Mouse (Mus musculus): ENCODE measurements at regions not wholly inside any gene's neighbourhood (a gene's known extent, or its start where the extent isn't known, plus 50 kb on each side); places are given as distances from the start of the nearest gene placed in this dataset.
A peak's percentile ranks its signal among the peaks of the same experiment; 100 is the strongest.

DNA sequence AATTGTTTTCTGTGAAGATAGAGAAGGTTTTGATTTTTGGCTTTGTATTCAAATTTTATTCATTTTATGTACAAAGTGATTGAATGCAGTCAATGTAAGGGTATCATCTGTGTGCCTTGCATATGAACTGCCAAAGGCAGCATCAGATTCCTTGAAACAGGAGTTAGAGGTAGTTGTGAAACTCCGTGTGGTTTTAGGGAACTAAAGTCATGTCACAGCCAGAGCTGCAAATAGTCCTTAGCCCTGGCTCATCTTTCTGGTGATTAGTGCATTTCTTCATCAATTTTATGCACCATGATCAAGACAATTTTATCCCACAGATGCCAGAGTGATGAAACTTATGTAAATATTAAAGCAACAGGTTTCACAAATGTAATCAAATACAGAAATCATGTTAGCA lies 534.4 kb downstream of the Flrt2 start:
- no peak for DNase-seq

DNA sequence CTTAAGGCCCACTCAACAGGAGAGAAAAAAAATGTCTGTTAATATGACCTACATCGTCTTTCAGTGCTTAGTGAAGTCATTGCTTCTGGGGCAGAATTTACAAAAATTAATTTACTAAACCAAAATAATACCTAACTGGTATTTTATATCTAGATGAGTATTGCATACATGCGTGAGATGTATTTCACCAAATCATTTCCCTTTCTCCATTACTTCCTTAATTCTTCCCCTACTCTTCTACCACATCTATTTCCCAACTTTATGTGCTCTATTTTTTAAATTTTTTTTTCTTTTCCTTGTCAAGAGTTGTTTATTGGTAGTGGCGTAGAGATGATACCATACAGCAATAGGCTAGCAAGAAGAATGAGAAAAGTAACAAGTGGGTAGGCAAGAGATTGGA lies 536.7 kb downstream of the Flrt2 start:
- DNase-seq: no peak

GRCm38 (mm10) chr12:96235510-96235909 lies 543.5 kb downstream of the Flrt2 start:
- DNase-seq: no peak

DNA sequence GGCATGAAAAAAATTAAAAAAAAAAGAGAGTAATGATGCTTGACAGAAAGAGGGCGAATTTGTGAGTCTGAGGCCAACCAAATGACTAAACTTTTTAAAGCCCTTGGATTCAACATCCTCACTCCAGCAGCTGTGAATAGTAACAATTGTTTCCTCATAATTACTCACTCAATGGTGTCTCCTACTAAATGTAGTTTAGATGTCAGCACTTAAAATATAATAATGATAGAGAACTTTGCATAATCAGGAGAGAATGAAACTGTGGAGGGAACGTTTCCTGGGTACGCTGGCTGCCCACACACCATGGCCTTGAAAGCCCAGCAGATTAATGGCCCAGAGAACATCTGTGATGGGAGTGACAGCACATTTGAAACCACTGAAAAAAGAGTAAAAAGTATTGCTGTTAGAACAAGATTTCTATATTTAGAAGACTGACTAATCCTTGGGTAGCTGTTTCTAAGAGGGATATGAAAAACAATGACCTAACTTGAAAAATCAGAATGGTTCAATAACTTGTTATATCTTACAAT lies 544.0 kb downstream of the Flrt2 start:
- no peak for DNase-seq

GRCm38 (mm10) chr12:96239642-96240041 lies 547.6 kb downstream of the Flrt2 start:
- no peak for DNase-seq

DNA sequence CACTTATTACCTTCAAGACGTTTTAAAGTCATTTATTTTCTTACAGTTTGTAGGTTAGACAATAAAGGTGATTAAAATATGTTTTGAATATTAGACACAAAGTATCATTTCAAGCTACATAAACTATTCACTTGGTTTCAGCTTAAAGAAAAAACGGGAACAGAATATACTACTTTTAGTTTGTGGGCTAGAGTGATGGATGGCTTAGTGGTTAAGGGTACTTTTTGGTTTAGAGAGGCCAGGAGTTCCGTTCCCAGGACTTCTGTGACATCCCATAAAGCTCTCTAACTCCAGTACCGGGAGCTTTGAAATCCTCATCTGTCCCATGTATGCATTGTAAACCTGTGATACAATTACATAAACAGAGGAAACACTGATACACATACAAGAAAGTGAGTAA lies 570.0 kb downstream of the Flrt2 start:
- DNase-seq: no peak

DNA sequence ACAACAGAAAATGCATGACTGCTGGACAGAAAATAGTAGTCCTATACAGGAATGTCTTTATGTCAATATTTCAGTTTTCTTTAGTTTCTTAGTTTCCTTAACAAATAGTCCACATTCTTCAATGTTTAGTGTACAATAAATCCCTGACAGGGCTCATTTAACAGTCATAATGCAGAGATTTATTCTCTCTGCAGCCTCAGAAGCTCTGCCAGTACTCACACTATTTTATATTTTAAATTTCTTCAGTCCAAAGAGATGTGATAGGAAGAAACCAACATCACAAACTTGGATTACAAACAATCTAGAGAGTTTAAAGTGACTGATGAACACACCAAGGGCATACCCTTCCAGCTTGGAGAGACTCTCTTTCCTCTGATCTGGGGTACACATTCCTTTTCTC lies 583.9 kb downstream of the Flrt2 start:
- no peak for DNase-seq

- DNase-seq: peak; percentile 11
Measured at GRCm38 (mm10) chr12:96311137-96311536, 619.1 kb downstream of the Flrt2 start.

DNA sequence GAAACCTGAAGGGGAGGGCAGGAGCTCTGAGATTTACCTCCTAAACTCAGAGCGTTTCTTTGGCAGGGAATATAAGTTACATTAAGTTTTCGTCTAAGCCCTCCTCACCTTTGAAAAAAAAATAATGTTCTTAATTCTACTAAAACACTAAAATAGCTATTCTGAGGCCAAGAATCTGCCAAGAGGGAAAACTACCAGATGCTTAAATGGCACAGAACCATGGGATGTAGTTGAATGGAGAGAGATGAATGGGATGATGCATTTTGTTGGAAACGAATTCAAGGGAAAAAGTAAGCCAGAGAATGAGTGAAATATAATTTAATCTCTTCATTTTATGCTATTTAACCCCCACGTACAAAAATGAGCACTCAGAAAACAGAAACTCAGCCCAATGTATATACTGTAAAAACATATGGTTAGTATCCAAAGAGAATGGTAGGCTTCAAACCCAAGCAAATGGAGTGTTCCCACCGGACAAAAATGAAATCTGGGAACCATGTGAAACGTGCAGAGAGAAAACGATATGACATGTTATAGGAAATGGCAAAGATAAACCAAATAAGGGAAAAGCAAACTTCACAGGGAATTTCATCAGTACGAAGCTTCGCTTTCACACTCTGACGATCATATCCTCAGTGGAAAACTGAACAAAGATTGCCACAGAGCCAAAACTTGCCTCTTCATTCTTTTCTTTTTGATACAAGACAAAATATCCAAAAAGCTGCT lies 631.2 kb downstream of the Flrt2 start:
- no peak for DNase-seq

DNA sequence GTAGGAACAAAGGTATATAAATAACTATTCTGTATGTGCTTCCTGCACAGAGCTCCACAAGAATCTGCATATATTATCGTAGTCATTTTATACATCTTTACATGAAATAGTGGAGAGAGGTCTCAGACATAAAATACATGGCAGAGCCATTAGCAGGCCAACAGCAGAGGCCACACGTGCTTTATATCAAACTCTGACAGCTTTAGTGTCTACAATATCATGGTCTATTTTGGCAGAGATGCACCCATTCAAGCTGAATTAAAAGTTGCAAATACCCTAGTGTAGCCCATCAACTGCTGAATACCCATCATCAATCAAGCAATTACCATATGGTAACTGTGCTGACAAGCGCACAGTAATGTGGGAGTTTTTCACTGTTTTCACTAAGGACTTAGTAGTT lies 659.1 kb downstream of the Flrt2 start:
- DNase-seq: no peak

DNA sequence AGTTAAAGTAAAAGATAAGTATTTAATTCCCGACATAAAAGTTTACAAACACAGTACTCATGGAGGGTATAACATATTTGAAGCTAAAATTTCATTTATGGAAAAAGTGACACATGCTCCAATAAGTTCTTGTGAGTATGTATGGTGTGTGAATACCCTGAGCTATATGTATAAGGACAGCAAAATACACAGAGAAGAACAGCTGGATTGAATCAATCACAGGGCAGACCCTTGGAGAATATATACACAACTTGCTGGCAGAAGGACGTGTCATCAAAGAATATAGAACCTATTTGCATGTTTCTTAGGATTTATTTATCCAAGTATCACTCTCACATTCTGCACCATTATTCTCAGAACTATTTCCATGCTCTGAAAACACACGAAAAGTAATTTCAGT lies 686.9 kb downstream of the Flrt2 start:
- DNase-seq: no peak

GRCm38 (mm10) chr12:96419104-96419503 lies 727.1 kb downstream of the Flrt2 start:
- no peak for DNase-seq

DNA sequence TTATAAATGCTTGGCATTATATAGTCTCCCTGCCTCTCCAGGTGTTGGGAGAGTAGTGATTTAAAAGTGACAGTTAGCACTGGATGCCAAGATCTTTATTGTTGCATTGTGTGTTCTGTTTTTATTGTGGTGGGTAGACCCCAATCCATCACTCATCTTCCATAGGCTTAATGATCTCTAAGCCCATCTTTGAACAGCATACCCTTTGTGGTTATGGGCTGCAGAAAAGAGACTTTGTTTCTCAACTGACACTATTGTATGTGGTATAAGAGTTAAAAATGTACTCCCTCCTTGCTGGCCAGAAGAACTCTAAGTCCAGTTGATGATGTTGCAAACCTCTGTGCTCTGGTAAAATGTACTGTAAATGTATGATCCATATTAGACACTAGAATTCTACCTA lies 727.5 kb downstream of the Flrt2 start:
- no peak for DNase-seq

- DNase-seq: no peak
Measured at GRCm38 (mm10) chr12:96427589-96427988, 735.6 kb downstream of the Flrt2 start.

GRCm38 (mm10) chr12:96442546-96442945 lies 750.5 kb downstream of the Flrt2 start:
- DNase-seq: no peak

GRCm38 (mm10) chr12:96453374-96453773 lies 761.3 kb downstream of the Flrt2 start:
- DNase-seq: no peak

DNA sequence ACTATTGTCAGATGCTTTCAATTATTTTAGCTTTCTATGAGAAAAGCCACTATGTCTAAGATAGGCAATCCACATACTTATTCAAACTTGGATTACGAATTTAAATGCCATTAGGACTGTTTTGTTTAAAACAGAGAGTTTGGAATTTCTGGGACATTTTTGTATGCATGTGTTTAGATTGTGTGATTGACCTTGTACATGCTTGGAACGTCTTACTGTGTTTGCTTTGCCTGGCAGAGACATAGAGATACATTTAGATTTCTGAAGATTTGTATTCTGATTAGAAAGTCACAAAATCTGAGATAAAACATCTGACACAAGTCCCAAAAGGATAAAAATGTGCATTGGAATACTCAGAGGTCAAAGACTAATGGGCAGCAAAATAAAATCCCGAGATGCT lies 784.3 kb downstream of the Flrt2 start:
- no peak for DNase-seq

- DNase-seq: no peak
Measured at GRCm38 (mm10) chr12:96488448-96488960, 796.5 kb downstream of the Flrt2 start.

DNA sequence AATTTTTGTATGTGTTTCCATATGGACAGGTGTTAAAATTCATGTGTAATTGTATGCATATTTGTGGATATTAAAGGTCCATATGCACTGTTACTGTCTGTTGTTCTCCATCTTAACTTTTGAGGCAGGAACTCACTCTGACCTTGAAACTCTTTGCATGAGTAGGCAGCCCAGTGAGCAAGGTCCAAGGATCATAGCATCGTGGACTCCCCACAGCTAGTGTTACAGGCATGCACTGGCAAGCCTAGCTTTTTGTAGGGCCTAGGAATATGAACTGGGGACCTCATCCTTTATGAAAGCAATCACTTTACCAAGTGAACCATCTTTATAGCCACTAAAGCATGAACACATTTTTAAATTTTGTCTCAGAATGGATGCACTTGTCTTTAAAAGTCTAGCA lies 817.6 kb downstream of the Flrt2 start:
- no peak for DNase-seq

DNA sequence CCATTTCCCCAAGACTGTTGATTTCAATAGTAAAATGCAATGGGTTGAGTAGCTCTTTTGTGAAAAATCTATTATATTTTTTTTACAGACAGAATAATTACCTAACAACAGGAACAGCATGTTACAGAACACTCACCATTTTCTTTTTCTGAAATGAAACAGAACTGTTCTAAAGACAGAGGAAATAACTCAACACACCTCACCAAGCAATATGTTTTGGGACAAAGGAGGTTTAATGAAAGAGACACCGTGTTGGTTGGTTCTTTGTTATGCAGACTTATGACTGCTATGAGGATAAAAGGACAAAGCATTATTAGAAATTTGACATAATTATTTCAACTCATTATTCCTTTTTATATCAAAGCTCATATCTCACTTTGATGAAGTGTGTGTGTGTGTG lies 866.8 kb downstream of the Flrt2 start:
- no peak for DNase-seq

GRCm38 (mm10) chr12:96594845-96595244 lies 902.8 kb downstream of the Flrt2 start:
- DNase-seq: no peak

GRCm38 (mm10) chr12:96615134-96615533 lies 923.1 kb downstream of the Flrt2 start:
- no peak for DNase-seq

DNA sequence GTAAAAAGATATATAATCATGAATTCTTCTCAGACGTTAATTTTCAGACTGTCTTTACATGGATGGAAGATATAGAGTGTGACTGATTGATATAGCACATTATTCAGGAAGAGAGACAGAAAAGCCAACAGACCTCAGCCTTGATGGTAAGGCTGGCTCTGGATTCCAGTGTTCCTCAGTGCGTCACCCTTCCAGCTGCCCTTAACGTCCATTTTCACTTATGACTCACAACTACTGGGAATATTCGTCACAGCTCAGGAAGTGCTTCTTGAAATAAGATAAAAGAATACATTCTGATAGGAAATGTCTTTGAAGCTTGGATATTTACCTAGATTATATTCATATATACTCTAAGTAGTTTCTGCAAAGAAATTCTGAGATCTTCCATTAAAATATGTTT lies 923.8 kb downstream of the Flrt2 start:
- no peak for DNase-seq

GRCm38 (mm10) chr12:96617226-96617625 lies 925.2 kb downstream of the Flrt2 start:
- DNase-seq: no peak
